Mouse (Mus musculus): ENCODE results near the gene Mnat1. TPM values are rescaled to one million over a fixed set of nuclear protein-coding genes. Genes with fewer than 3 reads are reported as not detected.
"Not testable (repeated sequence)": the region's sequence is repeated elsewhere in the genome, so short reads cannot be mapped to it uniquely, and the experiment has no call there.

The Mnat1 gene
- polyA plus RNA-seq, 1 experiment from 2014 or later = 16.4 TPM

- WGBS = 93% methylated on average over 4 of the region's 4 CpGs
- no peak for ATAC-seq (ENCODE audit: low FRiP score, low read depth)
Observed at GRCm38 (mm10) chr12:73098593-73098992, 24.9 kb upstream of the Mnat1 start.

GRCm38 (mm10) chr12:73103713-73104112, 19.8 kb upstream of the Mnat1 start:
- Histone ChIP-seq H3K4me2 (no peak overlapping the region), H3K4me3 (no peak overlapping the region), H3K9ac (no peak overlapping the region), H3K27me3 (no peaks in the 10 kb centered on the region), H3K9me3 (no peaks in the 10 kb centered on the region), H3K36me3 (peaks cover 7% of the 10 kb centered on the region; the same call in 1 of the 2 replicates), H3K4me1 (replicated peaks) (no peaks in the 10 kb centered on the region), H3K27ac (replicated peaks) (no peak overlapping the region)
- 88% methylated on average over 12 of the region's 12 CpGs for WGBS
- ATAC-seq (ENCODE audit: low FRiP score, low read depth) = no peak

More at GRCm38 (mm10) chr12:73098593-73098992, 24.9 kb upstream of the Mnat1 start:
- Histone ChIP-seq H3K27me3 (no peaks in the 10 kb centered on the region), H3K9me3 (no peaks in the 10 kb centered on the region), H3K9ac (no peak overlapping the region), H3K4me1 (replicated peaks) (no peaks in the 10 kb centered on the region), H3K4me3 (no peak overlapping the region), H3K36me3 (peaks cover 7% of the 10 kb centered on the region; the same call in 1 of the 2 replicates), H3K4me2 (no peak overlapping the region), H3K27ac (replicated peaks) (no peak overlapping the region)

DNA sequence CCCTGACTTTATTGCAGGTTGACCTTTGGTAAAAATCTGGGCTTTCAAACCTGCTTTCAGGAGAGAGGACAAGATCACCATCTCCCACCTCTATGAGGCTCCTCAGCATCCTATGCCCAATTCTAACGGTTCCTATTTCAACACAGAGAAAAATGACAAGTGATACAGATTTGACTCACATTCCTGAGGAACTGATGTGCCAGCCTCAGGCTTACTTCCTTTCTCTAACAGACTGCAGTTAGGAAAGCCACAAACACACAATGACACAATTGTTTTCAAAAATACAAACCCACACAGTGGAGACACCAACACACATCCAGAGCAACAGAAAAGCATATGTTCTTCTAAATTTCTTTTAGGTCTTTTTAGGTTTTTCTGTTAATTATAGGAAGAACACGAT, 15.7 kb upstream of the Mnat1 start:
- Histone ChIP-seq H3K4me3 (no peak overlapping the region), H3K27me3 (peaks cover 12% of the 10 kb centered on the region; the same call in 1 of the 2 replicates), H3K9ac (no peak overlapping the region), H3K36me3 (peaks cover 6% of the 10 kb centered on the region; the same call in 1 of the 2 replicates), H3K9me3 (no peaks in the 10 kb centered on the region), H3K27ac (replicated peaks) (no peak overlapping the region), H3K4me1 (replicated peaks) (peaks cover 19% of the 10 kb centered on the region), H3K4me2 (no peak overlapping the region)
- 90% methylated on average over 2 of the region's 2 CpGs for WGBS
- ATAC-seq (ENCODE audit: low FRiP score, low read depth) = no peak

DNA sequence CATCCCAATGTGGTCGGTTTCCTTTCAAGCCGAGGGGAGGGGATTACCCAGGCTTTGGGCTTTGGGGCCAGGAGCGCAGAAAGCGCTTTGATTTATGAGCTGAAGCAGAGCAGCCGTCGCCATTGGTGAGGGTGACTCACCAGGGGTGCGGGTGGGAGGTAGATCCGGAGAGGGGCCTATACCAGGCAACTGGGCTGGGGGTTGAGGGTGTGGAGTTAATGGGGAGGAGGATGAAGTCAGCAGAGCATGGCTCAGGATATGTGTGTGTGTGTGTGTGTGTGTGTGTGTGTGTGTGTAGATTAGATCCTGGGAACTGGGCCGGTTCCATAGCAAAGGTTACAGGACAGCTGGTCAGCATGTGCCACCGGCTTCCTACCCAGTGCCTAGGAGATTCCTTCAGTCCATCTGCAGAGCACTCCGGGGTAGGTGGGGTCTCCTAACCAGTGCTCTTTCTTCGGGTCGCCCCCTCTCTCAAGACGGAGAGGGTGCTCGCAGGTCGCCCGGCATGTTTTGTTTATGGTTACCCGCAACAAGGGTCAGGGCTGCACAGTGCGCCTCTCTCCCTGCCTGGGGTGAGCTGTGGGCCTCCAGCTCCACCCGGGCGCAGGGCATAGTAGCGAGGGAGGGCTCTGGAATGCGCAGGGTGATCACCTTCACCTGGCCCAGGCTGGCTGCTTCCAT, 12.9 kb upstream of the Mnat1 start:
- no peak for ATAC-seq (ENCODE audit: low FRiP score, low read depth)
- no peaks in the 10 kb centered on the region for H3K9me3 ChIP-seq
- peak overlapping the region; percentile 81 for H3K4me3 ChIP-seq
- H3K36me3 ChIP-seq = no peaks in the 10 kb centered on the region
- peak overlapping the region; percentile 22; the same call in 1 of the 2 replicates for H3K9ac ChIP-seq
- H3K4me1 ChIP-seq (replicated peaks) = peaks cover 23% of the 10 kb centered on the region
- H3K27me3 ChIP-seq = peaks cover 17% of the 10 kb centered on the region; the same call in 1 of the 2 replicates
- H3K27ac ChIP-seq (replicated peaks) = no peak overlapping the region
- WGBS = 5% methylated on average over 23 of the region's 23 CpGs
- peak overlapping the region; percentile 100 for H3K4me2 ChIP-seq

GRCm38 (mm10) chr12:73111561-73112325, 11.8 kb upstream of the Mnat1 start:
- under 1% methylated on average over 44 of the region's 44 CpGs for WGBS
- no peaks in the 10 kb centered on the region for H3K9me3 ChIP-seq
- H3K36me3 ChIP-seq = no peaks in the 10 kb centered on the region
- peak overlapping the region; percentile 46 for H3K9ac ChIP-seq
- H3K27ac ChIP-seq (replicated peaks) = no peak overlapping the region
- H3K4me3 ChIP-seq = peak overlapping the region; percentile 81
- peak overlapping the region; percentile 100 for H3K4me2 ChIP-seq
- H3K4me1 ChIP-seq (replicated peaks) = peaks cover 23% of the 10 kb centered on the region
- peak; percentile 33; the same call in 1 of the 2 replicates for ATAC-seq (ENCODE audit: low FRiP score, low read depth)
- H3K27me3 ChIP-seq = peaks cover 17% of the 10 kb centered on the region; the same call in 1 of the 2 replicates

- peak overlapping the region; percentile 100 for H3K4me2 ChIP-seq
- H3K9ac ChIP-seq = peak overlapping the region; percentile 46
- ATAC-seq (ENCODE audit: low FRiP score, low read depth) = peak; percentile 67; the same call in 1 of the 2 replicates
- peaks cover 20% of the 10 kb centered on the region; the same call in 1 of the 2 replicates for H3K27me3 ChIP-seq
- 0% methylated on average over 64 of the region's 71 CpGs for WGBS
- peaks cover 23% of the 10 kb centered on the region for H3K4me1 ChIP-seq (replicated peaks)
- no peaks in the 10 kb centered on the region for H3K36me3 ChIP-seq
- no peaks in the 10 kb centered on the region for H3K9me3 ChIP-seq
- peak overlapping the region; percentile 81 for H3K4me3 ChIP-seq
- H3K27ac ChIP-seq (replicated peaks) = peak overlapping the region; percentile 43
Observed at GRCm38 (mm10) chr12:73112326-73113087, 11.0 kb upstream of the Mnat1 start.

- under 1% methylated on average over 20 of the region's 20 CpGs for WGBS
- peaks cover 23% of the 10 kb centered on the region for H3K4me1 ChIP-seq (replicated peaks)
- ATAC-seq (ENCODE audit: low FRiP score, low read depth) = peak; percentile 89
- no peaks in the 10 kb centered on the region for H3K36me3 ChIP-seq
- H3K9ac ChIP-seq = peak within 1 kb of the TSS; percentile 46
- no peaks in the 10 kb centered on the region for H3K9me3 ChIP-seq
- H3K27me3 ChIP-seq = peaks cover 23% of the 10 kb centered on the region; the same call in 1 of the 2 replicates
- H3K4me2 ChIP-seq = peak within 1 kb of the TSS; percentile 100
- H3K27ac ChIP-seq (replicated peaks) = peak within 1 kb of the TSS; percentile 43
- peak within 1 kb of the TSS; percentile 81 for H3K4me3 ChIP-seq
Observed at GRCm38 (mm10) chr12:73113196-73113595, 10.3 kb upstream of the Mnat1 start, which contains the start of gene Six4. Six4 (minus strand) TSS chr12:73113456.

DNA sequence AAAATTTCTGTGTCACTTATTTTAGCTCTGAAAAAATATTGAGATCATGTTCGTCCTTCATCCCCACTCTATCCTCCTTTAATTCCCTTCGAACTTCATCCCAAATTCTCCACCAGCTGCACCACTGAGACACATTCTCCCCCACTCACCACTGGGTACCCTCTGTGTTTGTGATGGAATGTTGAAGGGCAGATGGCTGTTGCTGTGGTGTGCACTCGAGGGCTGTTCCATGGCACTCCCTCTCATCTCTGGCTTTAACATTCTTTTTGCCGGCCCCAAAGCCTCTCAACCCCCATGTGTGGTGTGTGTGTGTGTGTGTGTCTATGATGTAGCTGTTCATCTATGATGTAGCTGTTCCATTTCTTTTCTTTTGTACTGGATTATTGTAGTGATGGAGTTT, 1.7 kb downstream of the Mnat1 start:
- Histone ChIP-seq H3K27ac (replicated peaks) (no peak overlapping the region), H3K36me3 (no peaks in the 10 kb centered on the region), H3K27me3 (no peaks in the 10 kb centered on the region), H3K4me3 (no peak overlapping the region), H3K9me3 (no peaks in the 10 kb centered on the region), H3K4me2 (no peak overlapping the region), H3K4me1 (replicated peaks) (peaks cover 18% of the 10 kb centered on the region), H3K9ac (no peak overlapping the region)
- no peak for ATAC-seq (ENCODE audit: low FRiP score, low read depth)
- 75% methylated on average over 4 of the region's 4 CpGs for WGBS

GRCm38 (mm10) chr12:73140732-73141131, 17.2 kb downstream of the Mnat1 start:
- no peak for ATAC-seq (ENCODE audit: low FRiP score, low read depth)
- no peak overlapping the region for H3K4me2 ChIP-seq
- H3K36me3 ChIP-seq = 0 out of 2 replicates have a peak, but pooled peaks cover 3% of the 10 kb centered on the region
- no peak overlapping the region for H3K4me3 ChIP-seq
- no peaks in the 10 kb centered on the region for H3K4me1 ChIP-seq (replicated peaks)
- H3K27me3 ChIP-seq = no peaks in the 10 kb centered on the region
- H3K9me3 ChIP-seq = no peaks in the 10 kb centered on the region
- H3K27ac ChIP-seq (replicated peaks) = no peak overlapping the region
- H3K9ac ChIP-seq = no peak overlapping the region
- WGBS = 90% methylated on average over 3 of the region's 3 CpGs

- no peaks in the 10 kb centered on the region for H3K27me3 ChIP-seq
- H3K27ac ChIP-seq (replicated peaks) = no peak overlapping the region
- H3K4me2 ChIP-seq = no peak overlapping the region
- H3K9me3 ChIP-seq = no peaks in the 10 kb centered on the region
- no peaks in the 10 kb centered on the region for H3K4me1 ChIP-seq (replicated peaks)
- WGBS = 60% methylated on average over 3 of the region's 3 CpGs
- ATAC-seq (ENCODE audit: low FRiP score, low read depth) = no peak
- H3K4me3 ChIP-seq = no peak overlapping the region
- no peak overlapping the region for H3K9ac ChIP-seq
- H3K36me3 ChIP-seq = 0 out of 2 replicates have a peak, but pooled peaks cover 3% of the 10 kb centered on the region
Observed at GRCm38 (mm10) chr12:73147236-73147635, 23.7 kb downstream of the Mnat1 start.

DNA sequence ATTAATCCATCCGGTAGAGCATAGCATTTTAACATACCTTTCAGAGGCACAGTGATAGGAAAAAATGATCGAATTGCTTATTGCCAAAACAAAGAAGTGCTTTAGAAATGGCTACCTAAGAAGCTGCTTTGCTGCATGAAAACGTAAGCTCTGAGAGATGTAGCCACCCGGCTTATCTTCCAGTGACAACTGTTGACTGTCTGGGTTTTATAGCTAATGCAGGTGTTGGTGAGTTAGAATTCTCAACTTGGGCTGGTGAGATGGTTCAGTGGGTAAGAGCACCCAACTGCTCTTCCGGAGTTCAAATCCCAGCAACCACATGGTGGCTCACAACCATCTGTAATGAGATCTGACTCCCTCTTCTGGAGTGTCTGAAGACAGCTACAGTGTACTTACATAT, 27.5 kb downstream of the Mnat1 start:
- H3K27ac ChIP-seq (replicated peaks); H3K9ac ChIP-seq; H3K4me1 ChIP-seq (replicated peaks); H3K27me3 ChIP-seq; H3K36me3 ChIP-seq; H3K4me3 ChIP-seq; ATAC-seq (ENCODE audit: low FRiP score, low read depth); H3K4me2 ChIP-seq; H3K9me3 ChIP-seq: not testable (repeated sequence)
- 94% methylated on average over 5 of the region's 5 CpGs for WGBS
